Mouse (Mus musculus) urinary bladder, adult 2 months (tissue): ENCODE measurements around the gene Paqr8. TPM values are rescaled to one million over a fixed set of nuclear protein-coding genes. Genes with fewer than 3 reads are reported as not detected.

ENCODE experiments used
- DNase-seq: peaks from one replicate; pipeline ENCODE4 v3.0.0; 2022; ENCODE audit warnings: low spot score
- polyA plus RNA-seq: library from polyadenylated mRNA; depleted of rRNA; stranded (reverse); fragments of >200 nt; gene quantifications from 2 replicates; pipeline ENCODE4 v1.2.3, GENCODE M21; 2012; rRNA removed

The Paqr8 gene
- polyA plus RNA-seq, 1 experiment = 9.5 TPM

DNA sequence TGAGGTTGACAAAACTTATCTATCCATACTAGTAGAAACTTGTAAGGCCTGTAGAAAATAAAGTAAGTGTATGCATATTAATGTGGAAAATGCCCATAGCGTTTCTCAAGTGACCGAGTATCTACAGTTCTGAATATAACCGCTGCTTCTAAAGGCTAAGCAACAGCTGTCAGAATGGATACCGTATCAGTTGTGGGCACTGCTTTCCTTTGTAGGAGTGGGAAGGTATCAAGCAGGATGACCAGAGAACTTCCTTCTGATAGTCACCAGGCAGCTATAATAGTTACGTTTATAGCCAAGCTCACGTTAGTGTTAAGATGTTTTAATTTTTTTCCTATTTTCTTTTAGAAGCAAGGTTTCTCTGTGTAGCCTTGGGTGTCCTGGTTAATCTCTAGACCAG, 83.0 kb downstream of the Paqr8 start:
- no peak for DNase-seq

DNA sequence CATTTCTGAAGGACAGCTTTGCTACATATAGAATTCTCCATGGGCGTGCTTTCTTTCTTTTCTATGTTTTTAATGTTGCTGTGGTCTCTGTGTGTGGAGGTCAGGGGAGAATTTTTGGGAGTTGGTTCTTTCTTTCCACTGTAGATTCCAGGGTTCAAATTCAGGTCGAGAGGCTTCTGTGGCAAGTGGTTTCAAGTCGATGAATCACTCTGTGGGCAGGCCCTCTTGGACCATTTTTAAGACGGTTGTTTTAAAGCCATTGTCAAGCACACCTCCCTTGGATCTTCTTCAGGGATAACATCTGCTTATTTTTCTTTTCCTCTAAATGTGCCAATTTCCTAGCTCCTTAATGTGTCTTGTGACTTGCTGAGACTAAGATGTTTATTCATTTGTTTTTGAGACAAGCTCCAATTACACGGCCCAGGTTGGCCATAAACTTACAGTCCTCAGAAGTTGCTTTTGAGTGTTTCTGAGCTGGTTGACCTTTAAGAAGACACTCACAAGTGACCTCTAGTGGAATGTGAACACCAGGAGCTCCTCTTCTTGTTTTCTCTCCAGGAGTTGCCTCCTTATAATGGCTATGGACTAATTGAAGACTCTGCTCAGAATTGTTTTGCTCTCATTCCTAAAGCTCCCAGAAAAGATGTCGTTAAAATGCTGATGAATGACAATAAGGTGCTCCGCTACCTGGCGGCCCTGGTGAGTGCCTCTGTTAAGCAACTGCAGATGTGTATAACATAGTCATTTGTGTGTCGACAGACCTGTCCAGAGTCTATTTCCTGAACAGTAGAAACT, 84.1 kb downstream of the Paqr8 start:
- DNase-seq = no peak

DNA sequence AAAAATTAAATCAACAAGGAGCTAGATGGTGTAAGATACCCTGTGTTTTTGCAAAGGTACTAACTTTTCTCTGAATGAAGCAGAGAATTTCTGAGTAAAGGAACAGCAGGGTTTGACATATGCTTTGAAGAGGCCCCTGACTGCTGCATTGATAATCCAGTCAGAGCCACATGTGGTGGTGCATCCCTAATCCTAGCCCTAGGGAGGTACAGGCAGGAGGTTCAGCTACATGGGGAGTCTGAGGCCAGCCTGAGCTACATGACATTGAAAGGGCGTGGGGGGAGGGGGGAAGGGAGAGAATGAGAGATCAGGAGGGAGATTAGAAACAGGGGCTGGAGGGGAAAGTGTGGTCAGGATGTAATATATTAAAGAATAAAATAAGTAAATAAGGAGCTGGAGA, 90.1 kb downstream of the Paqr8 start:
- DNase-seq = no peak

DNA sequence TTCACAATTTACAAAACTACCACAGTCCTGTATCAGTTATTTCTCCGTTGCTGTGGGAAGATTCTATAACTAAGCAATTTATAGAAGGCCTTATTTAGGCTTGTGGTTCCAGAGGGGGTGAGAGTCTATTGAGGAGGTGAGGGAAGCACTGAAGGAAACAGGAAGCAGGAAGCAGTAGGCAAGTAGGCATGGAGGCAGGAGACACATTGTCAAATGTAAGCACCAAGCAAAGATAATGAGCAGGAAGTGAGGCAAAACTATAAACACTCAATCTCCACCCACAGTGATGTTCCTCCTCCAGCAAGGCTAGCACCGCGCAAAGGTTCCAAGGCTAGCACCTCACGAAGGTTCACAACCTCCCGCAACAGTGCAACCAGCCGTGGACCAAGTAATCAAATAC, 91.4 kb downstream of the Paqr8 start:
- no peak for DNase-seq

DNA sequence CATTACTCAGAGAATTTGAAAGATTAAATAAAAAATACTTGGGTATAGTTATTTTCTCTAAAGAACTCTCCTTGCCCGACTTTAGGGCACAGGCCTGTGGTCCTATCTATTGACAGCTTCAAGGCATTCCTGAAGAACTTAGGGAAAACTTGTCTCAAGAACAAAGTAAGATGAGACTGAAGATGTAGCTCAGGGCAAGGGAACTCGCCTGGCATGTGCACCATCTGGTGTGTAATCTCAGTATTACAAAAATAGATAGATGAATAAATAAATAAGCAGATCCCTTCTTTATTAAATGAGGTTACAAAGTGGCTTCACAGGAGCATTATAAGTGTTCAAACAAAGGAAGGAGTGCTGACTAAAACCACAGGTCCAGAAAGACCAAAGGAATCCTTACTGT, 93.7 kb downstream of the Paqr8 start:
- DNase-seq = no peak

DNA sequence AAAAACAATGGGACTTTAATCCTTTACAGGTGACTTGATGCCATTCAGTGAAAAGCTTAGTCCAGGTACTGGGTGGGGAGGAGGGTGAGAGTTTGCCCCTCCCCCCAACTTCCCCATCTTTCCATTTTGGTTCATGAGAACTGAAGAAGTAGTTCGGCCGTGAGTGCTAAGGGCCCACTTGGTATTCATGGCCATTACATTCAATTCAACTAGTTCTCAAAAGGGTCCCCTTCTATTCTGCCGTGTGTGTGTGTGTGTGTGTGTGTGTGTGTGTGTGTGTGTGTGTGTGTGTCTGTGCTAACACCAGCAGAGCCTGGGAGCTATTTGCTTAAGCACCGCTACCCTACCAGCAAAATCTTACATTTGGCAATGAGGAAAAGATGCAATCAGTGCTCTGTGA, 94.2 kb downstream of the Paqr8 start:
- no peak for DNase-seq

DNA sequence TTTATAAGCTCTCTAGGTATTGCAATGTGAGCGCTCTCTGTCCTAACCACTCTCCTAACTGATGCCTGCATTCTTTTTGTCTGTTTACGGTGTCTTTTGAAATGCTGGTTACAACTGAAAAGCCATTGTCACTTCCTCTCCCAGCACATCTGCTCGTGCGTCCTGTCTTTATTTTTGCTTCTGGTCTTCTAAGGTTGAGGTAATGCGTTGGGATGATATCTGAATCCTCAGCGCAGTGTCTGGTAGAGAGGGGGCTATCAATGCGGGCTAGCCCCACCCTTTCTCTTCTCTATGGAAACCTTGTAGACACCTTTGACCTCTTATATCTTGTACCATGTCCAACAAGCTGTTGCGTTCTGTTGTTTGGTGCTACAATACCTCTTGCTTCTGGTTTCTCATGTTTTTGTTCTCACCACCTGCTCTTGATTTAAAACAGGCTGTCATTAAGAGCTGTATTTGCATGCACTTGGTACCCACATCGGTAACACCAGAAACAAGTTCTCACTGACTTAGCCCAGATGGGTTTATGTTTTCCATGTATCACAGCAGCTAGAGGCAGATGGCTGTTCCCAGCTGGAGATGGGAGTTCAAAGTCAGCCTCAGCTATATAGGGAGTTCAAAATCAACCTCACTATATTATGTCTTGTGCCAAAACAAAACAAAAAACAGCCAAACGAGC, 96.1 kb downstream of the Paqr8 start:
- DNase-seq = no peak

Other genes with a start within 250 kb of the Paqr8 start
- gene Il17a, start 159.7 kb upstream of the Paqr8 start, polyA plus RNA-seq = not detected in 2 replicates
- 0.17 TPM in 1 of 2 replicates, not detected in the other for gene Il17f, start 100.0 kb upstream of the Paqr8 start, polyA plus RNA-seq
- gene Mcm3, start 70.3 kb upstream of the Paqr8 start, polyA plus RNA-seq = 8.1 and 9.2 TPM in 2 replicates
- 3.2 and 4.4 TPM in 2 replicates for gene Efhc1, start 61.0 kb downstream of the Paqr8 start, polyA plus RNA-seq
- gene Tram2, start 188.6 kb downstream of the Paqr8 start, polyA plus RNA-seq = 9.6 and 9.9 TPM in 2 replicates